Mouse (Mus musculus) hindbrain, embryonic 16.5 days (tissue): ENCODE measurements around the gene Olfr893. TPM values are rescaled to one million over a fixed set of nuclear protein-coding genes. Genes with fewer than 3 reads are reported as not detected.
"Not testable (repeated sequence)": the region's sequence is repeated elsewhere in the genome, so short reads cannot be mapped to it uniquely, and the experiment has no call there.

ENCODE experiments used
- ATAC-seq: fragments of 200-750 bp; cut with Nextera tagmentation; 2 replicates; pipeline ENCODE4 v1.8.0; 2017; ENCODE audit warnings: moderate TSS enrichment, moderate library complexity
- H3K27ac ChIP-seq: fragments of 300-500 bp; sonication (generic); 2 replicates; pipeline ENCODE4 v1.5.1; 2014; ENCODE audit warnings: low read depth, mild to moderate bottlenecking, control low read depth, low read length, moderate library complexity
- H3K27me3 ChIP-seq: fragments of 300-500 bp; sonication (generic); replicated peaks from 2 replicates; pipeline ENCODE4 v1.6.1; 2014; ENCODE audit warnings: low read length; ENCODE audit not compliant: control insufficient read depth, insufficient read depth
- H3K36me3 ChIP-seq: fragments of 300-500 bp; sonication (generic); 2 replicates; pipeline ENCODE4 v1.6.1; 2014; ENCODE audit warnings: mild to moderate bottlenecking, low read length, moderate library complexity, mixed read lengths; ENCODE audit not compliant: control insufficient read depth, insufficient read depth
- H3K4me1 ChIP-seq: fragments of 300-500 bp; sonication (generic); 2 replicates; pipeline ENCODE4 v1.6.1; 2014; ENCODE audit warnings: low read depth, low read length; ENCODE audit not compliant: control insufficient read depth, insufficient read depth
- H3K4me2 ChIP-seq: fragments of 300-500 bp; sonication (generic); 2 replicates; pipeline ENCODE4 v1.6.1; 2014; ENCODE audit warnings: mild to moderate bottlenecking, low read length, control low read depth, moderate library complexity
- H3K4me3 ChIP-seq: fragments of 300-500 bp; sonication (generic); 2 replicates; pipeline ENCODE4 v1.5.1; 2014; ENCODE audit warnings: mild to moderate bottlenecking, low read length, control low read depth, moderate library complexity
- H3K9ac ChIP-seq: fragments of 300-500 bp; sonication (generic); 2 replicates; pipeline ENCODE4 v1.6.1; 2014; ENCODE audit warnings: low read depth, mild to moderate bottlenecking, control low read depth, low read length, moderate library complexity
- H3K9me3 ChIP-seq: fragments of 300-500 bp; sonication (generic); 2 replicates; pipeline ENCODE4 v1.6.1; 2014; ENCODE audit warnings: mild to moderate bottlenecking, low read length, moderate library complexity; ENCODE audit not compliant: control insufficient read depth
- WGBS: fragments of 180-500 bp; shearing (Covaris S2); extraction: QIAGEN DNeasy Blood & Tissue Kit; methylation state at CpG from one replicate; pipeline ENCODE4 v1.1.7; 2014; 5-methylcytosine and 5-hydroxymethylcytosine counted together
- polyA plus RNA-seq: library from polyadenylated mRNA; unstranded; fragments of >200 nt; fragmentation: Nextera tagmentation; extraction: Ambion mirVana; gene quantifications from 2 replicates; pipeline ENCODE4 v1.2.1, GENCODE M21; 2015

Olfr893 gene
- not detected in 2 replicates for polyA plus RNA-seq

GRCm38 (mm10) chr9:38208065-38208464, at the start of gene Olfr893:
Gene Olfr893 (plus strand): TSS chr9:38208365.
- H3K9me3 ChIP-seq = no peaks in the 10 kb centered on the region
- no peak within 1 kb of the TSS for H3K4me2 ChIP-seq
- H3K27ac ChIP-seq = no peak within 1 kb of the TSS
- ATAC-seq = no peak
- no peaks in the 10 kb centered on the region for H3K27me3 ChIP-seq
- H3K9ac ChIP-seq = no peak within 1 kb of the TSS
- no peaks in the 10 kb centered on the region for H3K4me1 ChIP-seq
- WGBS = 76% methylated on average over 3 of the region's 3 CpGs
- H3K4me3 ChIP-seq = no peak within 1 kb of the TSS
- H3K36me3 ChIP-seq = no peaks in the 10 kb centered on the region

DNA sequence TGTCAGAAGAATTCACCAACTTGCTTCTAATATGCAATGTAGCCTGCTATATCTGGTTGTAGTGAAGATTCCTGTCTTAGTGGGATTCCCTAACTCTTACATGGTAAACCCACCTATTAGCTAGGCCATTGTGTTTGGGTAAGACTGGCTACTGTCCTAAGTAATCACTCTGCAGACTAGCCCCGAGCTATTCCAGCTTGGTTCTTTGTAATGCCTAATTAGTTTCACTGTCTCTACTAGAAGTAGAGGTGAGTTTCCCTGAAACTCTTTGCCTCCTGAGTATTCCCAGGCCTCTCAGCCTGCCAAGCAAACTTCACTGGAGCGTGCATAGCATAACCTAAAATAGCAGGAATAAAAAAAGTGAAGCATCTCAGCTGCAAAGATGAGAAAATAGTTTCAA, 39.8 kb upstream of the Olfr893 start:
- not testable (repeated sequence) for ATAC-seq, H3K27ac ChIP-seq, H3K9ac ChIP-seq, H3K4me1 ChIP-seq, H3K9me3 ChIP-seq, H3K4me2 ChIP-seq, H3K27me3 ChIP-seq, H3K36me3 ChIP-seq, H3K4me3 ChIP-seq
- WGBS = 55% methylated on average over 2 of the region's 2 CpGs

DNA sequence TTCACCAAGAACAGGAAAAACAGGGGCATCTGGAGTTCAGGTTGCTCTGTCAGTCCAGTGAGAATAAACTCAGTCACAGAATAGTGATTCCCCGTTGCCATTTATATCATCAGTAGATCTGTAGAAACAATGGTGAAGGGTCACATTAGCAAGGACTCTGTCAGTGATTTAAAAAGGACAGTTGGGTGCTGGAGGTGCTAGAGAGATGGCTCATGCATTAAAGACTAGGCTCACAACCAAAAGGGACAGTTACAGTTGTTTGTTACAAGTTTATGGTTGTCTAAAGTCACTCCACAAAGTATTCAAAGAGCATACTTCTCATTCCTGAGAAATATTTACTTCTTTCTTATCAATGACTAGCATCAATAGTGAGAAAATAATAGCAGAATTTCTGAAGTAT, 27.4 kb upstream of the Olfr893 start, which contains the start of gene Olfr891:
Olfr891 (minus strand) TSS at position 101 of the 400 bp plus-strand sequence.
- Histone ChIP-seq H3K27me3 (no peaks in the 10 kb centered on the region), H3K27ac (no peak within 1 kb of the TSS), H3K9me3 (peaks cover 5% of the 10 kb centered on the region), H3K9ac (no peak within 1 kb of the TSS), H3K4me1 (no peaks in the 10 kb centered on the region), H3K4me2 (no peak within 1 kb of the TSS), H3K36me3 (no peaks in the 10 kb centered on the region), H3K4me3 (no peak within 1 kb of the TSS)
- 81% methylated on average over 1 of the region's 1 CpGs for WGBS
- no peak for ATAC-seq

GRCm38 (mm10) chr9:38217755-38218154, 9.6 kb downstream of the Olfr893 start, which contains the start of gene Olfr894:
Gene Olfr894 (plus strand): TSS chr9:38218055.
- Histone ChIP-seq H3K4me1 (no peaks in the 10 kb centered on the region), H3K27me3 (no peaks in the 10 kb centered on the region), H3K27ac (no peak within 1 kb of the TSS), H3K4me2 (no peak within 1 kb of the TSS), H3K36me3 (no peaks in the 10 kb centered on the region), H3K4me3 (no peak within 1 kb of the TSS), H3K9me3 (no peaks in the 10 kb centered on the region), H3K9ac (no peak within 1 kb of the TSS)
- no peak for ATAC-seq

- H3K4me3 ChIP-seq = no peak within 1 kb of the TSS
- H3K4me1 ChIP-seq = no peaks in the 10 kb centered on the region
- H3K36me3 ChIP-seq = no peaks in the 10 kb centered on the region
- no peak for ATAC-seq
- no peaks in the 10 kb centered on the region for H3K9me3 ChIP-seq
- no peak within 1 kb of the TSS for H3K4me2 ChIP-seq
- H3K27ac ChIP-seq = no peak within 1 kb of the TSS
- H3K9ac ChIP-seq = no peak within 1 kb of the TSS
- H3K27me3 ChIP-seq = no peaks in the 10 kb centered on the region
These were observed 44.3 kb downstream of the Olfr893 start, which contains the start of gene Olfr143 for GRCm38 (mm10) chr9:38252474-38252873. Gene Olfr143 (plus strand): TSS chr9:38252774.

Other genes starting within 250 kb of the Olfr893 start
- not detected in 2 replicates for gene Olfr881, start 216.5 kb upstream of the Olfr893 start, polyA plus RNA-seq
- not detected in 2 replicates for gene Olfr883, start 182.6 kb upstream of the Olfr893 start, polyA plus RNA-seq
- not detected in 2 replicates for gene Olfr884, start 161.8 kb upstream of the Olfr893 start, polyA plus RNA-seq
- gene Olfr885, start 147.0 kb upstream of the Olfr893 start, polyA plus RNA-seq = not detected in 2 replicates
- not detected in 2 replicates for gene Olfr887, start 124.3 kb upstream of the Olfr893 start, polyA plus RNA-seq
- not detected in 2 replicates for gene Olfr888, start 100.2 kb upstream of the Olfr893 start, polyA plus RNA-seq
- 0.04 and 0.05 TPM in 2 replicates for gene Olfr889, start 93.2 kb upstream of the Olfr893 start, polyA plus RNA-seq
- gene Olfr890, start 65.8 kb upstream of the Olfr893 start, polyA plus RNA-seq = not detected in 2 replicates
- gene Olfr891, start 27.5 kb upstream of the Olfr893 start, polyA plus RNA-seq = not detected in 2 replicates
- not detected in 2 replicates for gene Olfr894, start 9.7 kb downstream of the Olfr893 start, polyA plus RNA-seq
- not detected in 2 replicates for gene Olfr143, start 44.4 kb downstream of the Olfr893 start, polyA plus RNA-seq
- gene Olfr895, start 59.5 kb downstream of the Olfr893 start, polyA plus RNA-seq = not detected in 2 replicates
- not detected in 2 replicates for gene Olfr896-ps1, start 82.7 kb downstream of the Olfr893 start, polyA plus RNA-seq
- not detected in 2 replicates for gene Olfr25, start 120.7 kb downstream of the Olfr893 start, polyA plus RNA-seq
- gene Olfr898, start 140.0 kb downstream of the Olfr893 start, polyA plus RNA-seq = not detected in 2 replicates
- gene Olfr250, start 158.5 kb downstream of the Olfr893 start, polyA plus RNA-seq = not detected in 2 replicates
- not detected in 2 replicates for gene Olfr251, start 168.7 kb downstream of the Olfr893 start, polyA plus RNA-seq
- not detected in 2 replicates for gene Olfr147, start 193.3 kb downstream of the Olfr893 start, polyA plus RNA-seq
- gene Olfr901, start 221.1 kb downstream of the Olfr893 start, polyA plus RNA-seq = not detected in 2 replicates
- gene Olfr902, start 239.3 kb downstream of the Olfr893 start, polyA plus RNA-seq = not detected in 2 replicates